8 mouse cellular contexts compared by ENCODE assay signal in the genomic region with DNA sequence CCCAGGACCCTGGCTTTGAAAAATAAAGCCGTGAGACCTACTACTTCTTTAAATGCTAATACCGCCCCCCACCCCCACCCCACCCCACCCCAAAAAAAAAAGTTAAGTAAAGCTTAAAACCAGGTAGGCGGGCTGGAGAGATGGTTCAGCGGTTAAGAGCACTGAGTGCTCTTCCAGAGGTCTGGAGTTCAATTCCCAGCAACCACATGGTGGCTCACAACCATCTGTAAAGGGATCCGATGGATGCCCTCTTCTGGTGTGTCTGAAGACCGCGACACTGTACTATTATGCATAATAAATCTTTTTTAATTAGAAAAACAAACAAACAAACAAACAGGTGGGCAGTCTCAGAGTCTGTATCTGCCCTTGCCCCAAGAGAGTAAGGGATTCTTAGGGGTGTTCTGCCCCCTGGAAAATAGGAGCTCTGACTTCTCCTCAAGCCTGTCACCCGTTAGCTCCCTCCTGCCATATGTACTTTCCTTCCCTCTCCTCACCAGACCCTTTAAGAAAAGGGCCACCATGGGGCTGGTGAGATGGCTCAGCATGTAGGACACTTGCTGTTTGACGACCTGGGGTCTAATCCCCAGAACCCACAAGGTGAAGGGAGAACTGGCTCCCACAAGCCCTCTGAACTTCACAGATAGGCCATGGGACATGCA. TPM values are rescaled to one million over a fixed set of nuclear protein-coding genes. Genes with fewer than 3 reads are reported as not detected.
DNase-seq lines count a peak whose midpoint lies in the region; ATAC-seq and TF ChIP-seq lines count a peak whose summit lies in the region.

A gene (minus strand): TSS at position 169 of the 659 bp plus-strand sequence.

- H3K4me3 ChIP-seq in layer of hippocampus, adult 2 months: peak within 1 kb of the TSS; percentile 86
- peak within 1 kb of the TSS; percentile 90 for H3K4me3 ChIP-seq in forebrain, embryonic 10.5 days
- peak within 1 kb of the TSS; percentile 87 for H3K4me3 ChIP-seq in hindbrain, embryonic 14.5 days (replicated peaks; ENCODE audit: low read length)
- H3K4me3 ChIP-seq in liver, embryonic 15.5 days (replicated peaks): peak within 1 kb of the TSS; percentile 80

- peak within 1 kb of the TSS; percentile 83 for H3K4me2 ChIP-seq in hindbrain, embryonic 14.5 days (replicated peaks)
- H3K4me2 ChIP-seq in liver, embryonic 15.5 days: peak within 1 kb of the TSS; percentile 81

- H3K9ac ChIP-seq in hindbrain, embryonic 14.5 days: peak within 1 kb of the TSS; percentile 96
- H3K9ac ChIP-seq in liver, embryonic 15.5 days: peak within 1 kb of the TSS; percentile 91

- peak; percentile 35; the same call in 1 of the 2 replicates for ATAC-seq in hindbrain, embryonic 14.5 days (ENCODE audit: low FRiP score)
- peak; percentile 33; the same call in 1 of the 2 replicates for ATAC-seq in liver, embryonic 15.5 days (ENCODE audit: insufficient read depth)
- ATAC-seq in monocyte, adult 5-6 weeks (replicated peaks; ENCODE audit: insufficient number of reproducible peaks, low FRiP score, low TSS enrichment, poor library complexity, severe bottlenecking): no peak

- no peaks in the 10 kb centered on the region for H3K9me3 ChIP-seq in forebrain, embryonic 10.5 days
- H3K9me3 ChIP-seq in hindbrain, embryonic 14.5 days (ENCODE audit: control insufficient read depth, low read length): no peaks in the 10 kb centered on the region
- H3K9me3 ChIP-seq in liver, embryonic 15.5 days (replicated peaks): no peaks in the 10 kb centered on the region

- H3K27me3 ChIP-seq in forebrain, embryonic 10.5 days (ENCODE audit: poor library complexity, severe bottlenecking): no peaks in the 10 kb centered on the region
- no peaks in the 10 kb centered on the region for H3K27me3 ChIP-seq in hindbrain, embryonic 14.5 days (ENCODE audit: control insufficient read depth, insufficient read depth, low read length)
- H3K27me3 ChIP-seq in liver, embryonic 15.5 days: no peaks in the 10 kb centered on the region

- H3K27ac ChIP-seq in layer of hippocampus, adult 2 months: peak within 1 kb of the TSS; percentile 98
- H3K27ac ChIP-seq in forebrain, embryonic 10.5 days: peak within 1 kb of the TSS; percentile 94
- H3K27ac ChIP-seq in hindbrain, embryonic 14.5 days: peak within 1 kb of the TSS; percentile 84
- peak within 1 kb of the TSS; percentile 87 for H3K27ac ChIP-seq in liver, embryonic 15.5 days (replicated peaks)

- DNase-seq in layer of hippocampus, adult 2 months (ENCODE audit: low spot score in 2 of 2): no peak
- no peak for DNase-seq in layer of hippocampus, adult 11-12 months (ENCODE audit: low spot score)
- DNase-seq in MN1 (ENCODE audit: low spot score) (peak; percentile 30), adipocyte (ENCODE audit: low spot score) (no peak)
- no peak for DNase-seq in forebrain, embryonic 10.5 days (ENCODE audit: extremely low spot score, low spot score)
- DNase-seq in hindbrain, embryonic 14.5 days (ENCODE audit: low spot score): no peak

- 11% methylated on average over 9 of the region's 9 CpGs for WGBS in forebrain, embryonic 10.5 days
- WGBS in hindbrain, embryonic 14.5 days: 16% methylated on average over 9 of the region's 9 CpGs
- 14% methylated on average over 9 of the region's 9 CpGs for WGBS in liver, embryonic 15.5 days (ENCODE audit: insufficient replicate concordance)

- peaks cover 14% of the 10 kb centered on the region for H3K4me1 ChIP-seq in forebrain, embryonic 10.5 days
- peaks cover 10% of the 10 kb centered on the region; the same call in 1 of the 2 replicates for H3K4me1 ChIP-seq in hindbrain, embryonic 14.5 days (replicated peaks; ENCODE audit: control insufficient read depth, insufficient read depth, low read length)
- peaks cover 23% of the 10 kb centered on the region for H3K4me1 ChIP-seq in liver, embryonic 15.5 days (replicated peaks)

- no peak for TF ChIP-seq CTCF in layer of hippocampus, adult 2 months (conservative IDR thresholded peaks at IDR 0.05)

- H3K36me3 ChIP-seq in forebrain, embryonic 10.5 days (replicated peaks): peaks cover 11% of the 10 kb centered on the region
- H3K36me3 ChIP-seq in hindbrain, embryonic 14.5 days (replicated peaks; ENCODE audit: control insufficient read depth, insufficient read depth): peaks cover 18% of the 10 kb centered on the region; the same call in 1 of the 2 replicates
- peaks cover 7% of the 10 kb centered on the region; the same call in 1 of the 2 replicates for H3K36me3 ChIP-seq in liver, embryonic 15.5 days (replicated peaks)

RNA-seq across cellular contexts. Expression of the gene that starts here (rescaled TPM):
- total RNA-seq in layer of hippocampus, adult 2 months (2021): 10 to 100 TPM; 15.3 to 18.3 TPM
- polyA plus RNA-seq in forebrain, embryonic 10.5 days (2016; fragmentation: Nextera tagmentation; extraction: Ambion mirVana): 13.0 and 14.9 TPM in 2 replicates
- polyA plus RNA-seq in hindbrain, embryonic 14.5 days (2014; fragmentation: Nextera tagmentation; extraction: Ambion mirVana): 14.2 and 20.3 TPM in 2 replicates
- 12.6 and 12.8 TPM in 2 replicates for polyA plus RNA-seq in liver, embryonic 15.5 days (2015; fragmentation: Nextera tagmentation; extraction: Ambion mirVana)
- 8.5 to 13.1 TPM (median 9.7 TPM) in 3 replicates for total RNA-seq in monocyte, adult 5-6 weeks (2017)
